Mouse (Mus musculus): ENCODE measurements at regions not wholly inside any gene's neighbourhood (a gene's known extent, or its start where the extent isn't known, plus 50 kb on each side); places are given as distances from the start of the nearest gene placed in this dataset.

DNA sequence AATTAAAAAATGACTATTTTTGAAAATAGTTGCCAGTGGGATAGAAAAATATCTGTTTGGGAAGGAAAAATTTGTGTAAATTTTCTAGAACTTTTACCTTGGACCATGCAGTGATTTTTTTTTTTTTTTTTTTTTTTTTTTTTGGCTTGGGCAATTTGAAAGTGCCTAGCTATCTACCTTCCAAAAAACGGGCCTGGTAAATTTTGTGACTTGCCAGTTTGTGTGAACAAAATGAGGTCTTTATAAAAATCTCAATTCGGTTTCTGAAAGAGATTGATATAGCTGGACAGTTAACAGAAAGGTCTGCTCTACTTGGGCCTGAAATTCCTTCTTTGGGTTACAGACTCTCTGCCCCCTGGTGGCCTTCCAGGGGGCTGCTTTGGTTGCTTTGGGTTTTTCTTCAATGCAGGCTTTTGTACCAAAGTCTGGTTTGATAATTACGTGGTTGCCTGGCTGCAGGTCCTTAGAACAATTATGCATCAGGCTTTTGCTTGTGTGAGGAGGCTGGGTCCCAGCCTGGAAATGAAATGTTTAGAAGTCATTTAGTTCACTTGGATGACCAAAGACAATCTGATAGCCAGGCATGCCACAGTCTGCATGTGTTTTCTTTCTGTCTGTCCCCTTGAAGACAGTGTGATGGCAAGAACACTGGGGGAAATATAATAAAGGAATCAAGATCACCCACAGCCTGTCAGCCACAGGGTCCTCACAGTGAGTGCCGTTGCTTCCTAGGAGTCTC, 75.6 kb upstream of the Jazf1 start:
- in situ Hi-C loops (cut with MboI, MseI) = loop anchor here (5.0 kb wide), 1 partner anchor 107 kb away; no protein-coding TSS in a partner anchor

DNA sequence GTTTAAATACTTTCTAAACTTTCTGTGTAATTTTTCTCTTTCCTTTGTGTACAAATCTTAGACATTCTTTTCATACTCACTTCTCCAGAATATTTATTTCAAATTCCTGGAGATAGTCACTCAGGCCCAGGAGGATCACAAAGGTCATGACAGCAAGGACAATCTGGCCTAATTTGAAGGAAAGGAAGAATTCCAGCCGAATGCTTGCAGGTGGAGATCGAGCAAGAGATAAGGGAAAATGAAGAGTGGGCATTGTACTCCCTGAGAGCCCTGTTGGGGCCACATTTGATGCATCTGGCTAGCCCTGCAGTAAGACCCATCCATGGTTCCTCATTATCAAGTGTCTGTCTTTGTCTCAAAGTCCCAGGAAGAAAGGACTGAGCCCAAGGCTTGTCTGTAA, 66.0 kb upstream of the Jazf1 start:
- in situ Hi-C loops (cut with MboI, MseI) = loop anchor here (10.0 kb wide), 1 partner anchor 60 kb away; no protein-coding TSS in a partner anchor

DNA sequence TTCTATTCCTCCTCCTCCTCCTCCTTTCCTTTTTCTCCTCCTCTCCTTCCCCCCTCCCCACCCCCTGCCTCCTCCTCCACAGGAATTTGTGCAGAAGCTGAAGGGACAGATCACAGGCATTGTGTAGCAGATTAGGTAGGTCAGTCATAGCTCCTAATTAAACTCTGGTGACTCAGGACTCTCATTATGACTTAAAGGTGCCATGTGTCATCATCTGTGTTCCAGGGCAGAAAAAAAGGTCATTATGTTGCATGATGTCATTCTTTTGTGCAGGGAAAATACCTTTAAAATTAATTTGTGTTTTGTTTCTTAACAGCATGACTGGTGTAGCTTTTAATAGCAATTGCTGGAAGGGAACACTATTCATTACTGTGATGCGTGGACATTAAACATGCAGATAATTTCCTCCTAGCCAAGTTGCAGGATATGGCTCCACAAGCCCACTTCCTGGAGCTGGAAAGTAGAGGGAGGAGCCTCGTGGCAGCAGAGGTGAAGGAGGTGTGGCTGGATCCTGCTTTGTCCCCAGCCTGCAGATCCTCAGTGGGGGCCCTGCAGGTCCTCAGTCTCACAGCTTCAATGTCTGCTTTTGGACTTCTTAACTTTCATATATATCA, 62.4 kb upstream of the Jazf1 start:
- in situ Hi-C loops (cut with MboI, MseI) = loop anchor here (10.0 kb wide), 1 partner anchor 56 kb away; no protein-coding TSS in a partner anchor

DNA sequence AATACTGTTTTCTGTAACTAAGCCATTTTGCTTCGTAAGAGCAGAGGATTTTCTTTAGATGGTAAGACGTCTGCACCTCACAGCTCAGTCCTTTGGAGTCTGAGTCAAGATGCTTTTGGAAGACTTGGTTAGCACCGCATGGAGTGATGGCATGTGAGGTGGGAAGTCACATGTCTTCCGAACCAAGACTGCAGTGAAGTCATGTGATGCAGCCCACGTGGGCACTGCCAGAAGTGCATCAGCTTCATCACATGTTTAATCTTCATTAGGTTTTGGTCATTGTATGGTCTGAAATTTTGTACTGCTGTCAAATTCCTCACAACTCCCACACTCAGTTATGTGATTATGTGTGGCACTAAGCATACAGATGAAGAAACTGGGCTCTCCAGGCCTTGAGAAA, 58.3 kb upstream of the Jazf1 start:
- in situ Hi-C loops (cut with MboI, MseI) = no loop called here

DNA sequence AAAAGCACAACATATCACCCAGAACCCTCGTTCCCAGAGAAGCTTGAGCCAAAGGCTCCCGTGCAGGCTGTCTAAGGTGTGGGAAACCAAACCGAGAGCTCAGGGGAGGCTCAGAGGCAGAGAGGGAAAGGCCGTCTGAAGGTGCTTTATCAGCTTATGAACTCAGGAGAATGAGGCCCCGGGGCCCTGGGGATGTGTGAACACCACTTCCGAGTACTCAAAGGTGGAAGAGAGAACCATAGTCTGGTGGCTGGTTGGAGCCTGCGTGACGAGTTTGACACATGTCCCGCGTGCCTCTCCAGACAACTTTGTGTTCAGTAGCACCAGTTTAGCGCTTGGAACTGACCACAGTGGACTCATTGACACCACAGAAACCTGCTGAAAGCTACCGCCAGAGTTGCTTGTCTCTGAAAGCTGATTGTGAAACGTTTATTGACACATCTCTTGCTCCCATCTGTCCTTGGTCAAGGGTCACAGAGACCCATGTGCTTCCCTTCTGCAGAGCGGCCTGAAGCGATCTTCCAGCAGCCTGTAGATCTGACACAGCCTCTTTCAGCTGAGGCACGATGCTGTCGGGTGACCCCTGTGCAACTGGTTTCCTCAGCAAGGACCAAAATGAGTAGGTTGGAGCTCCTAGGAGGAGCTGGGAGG, 56.5 kb upstream of the Jazf1 start:
- in situ Hi-C loops (cut with MboI, MseI) = no loop called here

DNA sequence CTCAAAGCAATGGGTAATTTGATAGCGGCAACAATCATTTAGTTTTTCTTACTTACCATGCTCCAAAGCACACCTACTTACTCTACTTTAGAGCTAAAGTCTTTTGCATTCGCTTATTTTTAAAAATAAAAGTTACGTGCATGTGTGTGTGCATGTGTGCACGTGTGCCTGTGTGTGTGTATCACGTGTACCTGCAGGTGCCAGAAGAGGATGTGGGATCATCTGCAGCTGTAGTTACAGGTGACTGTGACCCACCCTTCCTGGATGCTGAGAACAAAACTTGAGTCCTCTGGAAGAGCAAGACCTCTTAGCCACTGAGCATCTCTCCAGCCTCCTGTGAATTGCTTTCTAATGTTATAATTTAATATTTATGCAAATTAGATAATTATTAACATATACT, 52.0 kb upstream of the Jazf1 start:
- in situ Hi-C loops (cut with MboI, MseI) = no loop called here
